Mouse (Mus musculus): Measurements from ENCODE around the gene Eya3. TPM values are rescaled to one million over a fixed set of nuclear protein-coding genes. Genes with fewer than 3 reads are reported as not detected.
A peak's percentile ranks its signal among the peaks of the same experiment; 100 is the strongest.
"Not testable (repeated sequence)": the region's sequence is repeated elsewhere in the genome, so short reads cannot be mapped to it uniquely, and the experiment has no call there.

The Eya3 gene
- polyA plus RNA-seq, 1 experiment from 2014 or later = 26.4 TPM

- 67% methylated on average over 3 of the region's 3 CpGs for WGBS
- H3K4me3 ChIP-seq (ENCODE audit: low read depth, low read length) = no peak overlapping the region
- ATAC-seq (ENCODE audit: low FRiP score) = no peak
- H3K9me3 ChIP-seq (ENCODE audit: control insufficient read depth, low read length) = no peaks in the 10 kb centered on the region
- no peak overlapping the region for H3K4me2 ChIP-seq
- no peak for DNase-seq (ENCODE audit: low spot score, missing footprints)
- no peak overlapping the region for H3K9ac ChIP-seq (ENCODE audit: low read length)
- peaks cover 4% of the 10 kb centered on the region for H3K4me1 ChIP-seq (ENCODE audit: control insufficient read depth, insufficient read depth, low read length)
- H3K27ac ChIP-seq (ENCODE audit: low read depth, low read length) = no peak overlapping the region
- H3K27me3 ChIP-seq (ENCODE audit: control insufficient read depth, insufficient read depth, low read length) = peaks cover 7% of the 10 kb centered on the region; the same call in 1 of the 2 replicates
- H3K36me3 ChIP-seq (ENCODE audit: control insufficient read depth, insufficient read depth, low read length) = no peaks in the 10 kb centered on the region
Observed at GRCm38 (mm10) chr4:132760296-132760695, 121.5 kb downstream of the Eya3 start.

GRCm38 (mm10) chr4:132762602-132763001 is 123.8 kb downstream of the Eya3 start:
- no peak overlapping the region for H3K27ac ChIP-seq (ENCODE audit: low read depth, low read length)
- no peak for DNase-seq (ENCODE audit: low spot score, missing footprints)
- H3K4me2 ChIP-seq = no peak overlapping the region
- H3K27me3 ChIP-seq (ENCODE audit: control insufficient read depth, insufficient read depth, low read length) = peaks cover under 1% of the 10 kb centered on the region; the same call in 1 of the 2 replicates
- 77% methylated on average over 6 of the region's 6 CpGs for WGBS
- no peaks in the 10 kb centered on the region for H3K9me3 ChIP-seq (ENCODE audit: control insufficient read depth, low read length)
- no peak overlapping the region for H3K4me3 ChIP-seq (ENCODE audit: low read depth, low read length)
- H3K4me1 ChIP-seq (ENCODE audit: control insufficient read depth, insufficient read depth, low read length) = no peaks in the 10 kb centered on the region
- no peak for ATAC-seq (ENCODE audit: low FRiP score)
- no peaks in the 10 kb centered on the region for H3K36me3 ChIP-seq (ENCODE audit: control insufficient read depth, insufficient read depth, low read length)
- H3K9ac ChIP-seq (ENCODE audit: low read length) = no peak overlapping the region

GRCm38 (mm10) chr4:132763125-132763524 is 124.3 kb downstream of the Eya3 start:
- not testable (repeated sequence) for H3K27ac ChIP-seq (ENCODE audit: low read depth, low read length); H3K4me3 ChIP-seq (ENCODE audit: low read depth, low read length); ATAC-seq (ENCODE audit: low FRiP score); H3K9ac ChIP-seq (ENCODE audit: low read length); H3K36me3 ChIP-seq (ENCODE audit: control insufficient read depth, insufficient read depth, low read length); H3K9me3 ChIP-seq (ENCODE audit: control insufficient read depth, low read length); H3K4me1 ChIP-seq (ENCODE audit: control insufficient read depth, insufficient read depth, low read length); H3K27me3 ChIP-seq (ENCODE audit: control insufficient read depth, insufficient read depth, low read length); H3K4me2 ChIP-seq; DNase-seq (ENCODE audit: low spot score, missing footprints)
- 85% methylated on average over 3 of the region's 3 CpGs for WGBS

GRCm38 (mm10) chr4:132767914-132768876 is 129.4 kb downstream of the Eya3 start, which contains the start of gene Rpa2:
Gene Rpa2, plus strand, starts transcription at chr4:132768332.
- peak; percentile 96 for ATAC-seq (ENCODE audit: low FRiP score)
- peak within 1 kb of the TSS; percentile 87 for H3K4me3 ChIP-seq (ENCODE audit: low read depth, low read length)
- H3K27ac ChIP-seq (ENCODE audit: low read depth, low read length) = no peak within 1 kb of the TSS

GRCm38 (mm10) chr4:132771776-132772175 is 133.0 kb downstream of the Eya3 start:
- Histone ChIP-seq H3K27ac (ENCODE audit: low read depth, low read length) (no peak overlapping the region), H3K9ac (ENCODE audit: low read length) (no peak overlapping the region), H3K9me3 (ENCODE audit: control insufficient read depth, low read length) (no peaks in the 10 kb centered on the region), H3K36me3 (ENCODE audit: control insufficient read depth, insufficient read depth, low read length) (peaks cover 24% of the 10 kb centered on the region), H3K4me1 (ENCODE audit: control insufficient read depth, insufficient read depth, low read length) (peaks cover 6% of the 10 kb centered on the region; the same call in 1 of the 2 replicates), H3K4me3 (ENCODE audit: low read depth, low read length) (no peak overlapping the region), H3K27me3 (ENCODE audit: control insufficient read depth, insufficient read depth, low read length) (no peaks in the 10 kb centered on the region), H3K4me2 (no peak overlapping the region)
- peak; percentile 73 for DNase-seq (ENCODE audit: low spot score, missing footprints)
- ATAC-seq (ENCODE audit: low FRiP score) = no peak
- 94% methylated on average over 9 of the region's 9 CpGs for WGBS

More at GRCm38 (mm10) chr4:132767914-132768876, 129.4 kb downstream of the Eya3 start, which contains the start of gene Rpa2:
- peaks cover 6% of the 10 kb centered on the region; the same call in 1 of the 2 replicates for H3K4me1 ChIP-seq (ENCODE audit: control insufficient read depth, insufficient read depth, low read length)
- under 1% methylated on average over 68 of the region's 71 CpGs for WGBS
- H3K4me2 ChIP-seq = peak within 1 kb of the TSS; percentile 80
- H3K9ac ChIP-seq (ENCODE audit: low read length) = peak within 1 kb of the TSS; percentile 79
- no peaks in the 10 kb centered on the region for H3K27me3 ChIP-seq (ENCODE audit: control insufficient read depth, insufficient read depth, low read length)
- peak; percentile 100 for DNase-seq (ENCODE audit: low spot score, missing footprints)
- H3K36me3 ChIP-seq (ENCODE audit: control insufficient read depth, insufficient read depth, low read length) = peaks cover 12% of the 10 kb centered on the region
- no peaks in the 10 kb centered on the region for H3K9me3 ChIP-seq (ENCODE audit: control insufficient read depth, low read length)

Other genes starting within 250 kb of the Eya3 start
- 22.2 and 22.4 TPM in 2 replicates for gene Phactr4, start 216.5 kb upstream of the Eya3 start, polyA plus RNA-seq (2014; fragmentation: Nextera tagmentation; extraction: Ambion mirVana)
- gene Med18, start 175.1 kb upstream of the Eya3 start, polyA plus RNA-seq (2014; fragmentation: Nextera tagmentation; extraction: Ambion mirVana) = 19.2 and 22.3 TPM in 2 replicates
- gene Sesn2, start 128.5 kb upstream of the Eya3 start, polyA plus RNA-seq (2014; fragmentation: Nextera tagmentation; extraction: Ambion mirVana) = 4.9 and 5.1 TPM in 2 replicates
- gene Atpif1, start 105.3 kb upstream of the Eya3 start, polyA plus RNA-seq (2014; fragmentation: Nextera tagmentation; extraction: Ambion mirVana) = 1,016 and 1,079 TPM in 2 replicates
- 228 and 245 TPM in 2 replicates for gene Dnajc8, start 103.4 kb upstream of the Eya3 start, polyA plus RNA-seq (2014; fragmentation: Nextera tagmentation; extraction: Ambion mirVana)
- gene Ptafr, start 74.9 kb upstream of the Eya3 start, polyA plus RNA-seq (2014; fragmentation: Nextera tagmentation; extraction: Ambion mirVana) = 0.31 and 0.63 TPM in 2 replicates
- gene Xkr8, start 93.6 kb downstream of the Eya3 start, polyA plus RNA-seq (2014; fragmentation: Nextera tagmentation; extraction: Ambion mirVana) = 3.5 and 4.5 TPM in 2 replicates
- gene Smpdl3b, start 118.3 kb downstream of the Eya3 start, polyA plus RNA-seq (2014; fragmentation: Nextera tagmentation; extraction: Ambion mirVana) = 2.1 and 2.4 TPM in 2 replicates
- gene Rpa2, start 129.3 kb downstream of the Eya3 start, polyA plus RNA-seq (2014; fragmentation: Nextera tagmentation; extraction: Ambion mirVana) = 164 TPM in 2 replicates
- 1.1 TPM in 2 replicates for gene Themis2, start 157.4 kb downstream of the Eya3 start, polyA plus RNA-seq (2014; fragmentation: Nextera tagmentation; extraction: Ambion mirVana)
- 118 and 119 TPM in 2 replicates for gene Ppp1r8, start 204.2 kb downstream of the Eya3 start, polyA plus RNA-seq (2014; fragmentation: Nextera tagmentation; extraction: Ambion mirVana)
- 96.4 and 99.8 TPM in 2 replicates for gene Stx12, start 245.5 kb downstream of the Eya3 start, polyA plus RNA-seq (2014; fragmentation: Nextera tagmentation; extraction: Ambion mirVana)

All from midbrain, embryonic 11.5 days (tissue).